Mouse (Mus musculus) embryo, embryonic 11.5 days (tissue): ENCODE measurements around the gene Dach1.
A peak's percentile ranks its signal among the peaks of the same experiment; 100 is the strongest.

ENCODE experiments used
- DNase-seq: peaks from one replicate; pipeline ENCODE4 v3.0.0-alpha.2; 2012; ENCODE audit warnings: low read depth, low spot score

The Dach1 gene

GRCm38 (mm10) chr14:97850486-97850885 lies 319.1 kb downstream of the Dach1 start:
- no peak for DNase-seq

GRCm38 (mm10) chr14:97847641-97848040 lies 321.9 kb downstream of the Dach1 start:
- no peak for DNase-seq

GRCm38 (mm10) chr14:97839275-97839674 lies 330.3 kb downstream of the Dach1 start:
- DNase-seq = no peak

- DNase-seq = no peak
These were observed 339.7 kb downstream of the Dach1 start for GRCm38 (mm10) chr14:97829865-97830264.

GRCm38 (mm10) chr14:97814555-97815175 lies 354.9 kb downstream of the Dach1 start:
- DNase-seq = no peak

GRCm38 (mm10) chr14:97813557-97813956 lies 356.0 kb downstream of the Dach1 start:
- no peak for DNase-seq

GRCm38 (mm10) chr14:97795385-97795952 lies 374.1 kb downstream of the Dach1 start:
- no peak for DNase-seq

- no peak for DNase-seq
These were observed 395.3 kb downstream of the Dach1 start for GRCm38 (mm10) chr14:97774135-97774767.

GRCm38 (mm10) chr14:97754400-97754799 lies 415.2 kb downstream of the Dach1 start:
- DNase-seq = peak; percentile 2

- no peak for DNase-seq
These were observed 415.6 kb downstream of the Dach1 start for GRCm38 (mm10) chr14:97753973-97754372.

GRCm38 (mm10) chr14:97743252-97743651 lies 426.3 kb downstream of the Dach1 start:
- no peak for DNase-seq

GRCm38 (mm10) chr14:97742785-97743184 lies 426.8 kb downstream of the Dach1 start:
- DNase-seq = no peak
